Mouse (Mus musculus) cerebellum, adult 2 months (tissue): ENCODE results near the gene Add1. TPM values are rescaled to one million over a fixed set of nuclear protein-coding genes. Genes with fewer than 3 reads are reported as not detected.

Experiments used
- DNase-seq, 2 experiments: peaks; one replicate each; pipeline ENCODE4 v3.0.0; 2021
- H3K27ac ChIP-seq: fragments of 200-500 bp; 2 replicates; pipeline ENCODE4 v1.5.1; 2012; ENCODE audit warnings: low read length, control low read depth, inconsistent platforms; ENCODE audit not compliant: insufficient read depth
- H3K27me3 ChIP-seq: fragments of 200-500 bp; 2 replicates; pipeline ENCODE4 v1.6.1; 2012; ENCODE audit warnings: inconsistent platforms, mild to moderate bottlenecking, low read length, moderate library complexity; ENCODE audit not compliant: control insufficient read depth, insufficient read depth
- H3K4me1 ChIP-seq: fragments of 200-500 bp; 2 replicates; pipeline ENCODE4 v1.6.1; 2011; ENCODE audit warnings: low read length; ENCODE audit not compliant: control insufficient read depth, insufficient read depth
- H3K4me3 ChIP-seq: fragments of 200-500 bp; replicated peaks from 2 replicates; pipeline ENCODE3; 2011; ENCODE audit warnings: mild to moderate bottlenecking, low read depth, low read length, control low read depth; ENCODE audit not compliant: insufficient read depth
- CTCF ChIP-seq: fragments of 200-500 bp; IDR thresholded peaks from 2 replicates; pipeline ENCODE4 v1.5.1; 2011; ENCODE audit warnings: low read depth, mild to moderate bottlenecking, control low read depth, low read length, moderate library complexity, borderline replicate concordance; ENCODE audit not compliant: insufficient read depth
- POLR2A ChIP-seq: fragments of 200-500 bp; IDR thresholded peaks from 2 replicates; pipeline ENCODE4 v1.6.1; 2011; ENCODE audit warnings: low read length, control low read depth, borderline replicate concordance; ENCODE audit not compliant: insufficient read depth
- WGBS: fragments of 180-500 bp; shearing (Covaris S2); methylation state at CpG from one replicate; pipeline ENCODE4 v1.1.7; 2018; 5-methylcytosine and 5-hydroxymethylcytosine counted together
- polyA plus RNA-seq: library from polyadenylated mRNA; depleted of rRNA; stranded (reverse); fragments of >200 nt; gene quantifications from 2 replicates; pipeline ENCODE4 v1.2.3, GENCODE M21; 2012

Add1 gene
- polyA plus RNA-seq, 1 experiment, result 315 TPM

GRCm38 (mm10) chr5:34530687-34531086 is 42.8 kb upstream of the Add1 start:
- DNase-seq, result no peak
- 0 out of 2 replicates have a peak, but pooled peaks cover 4% of the 10 kb centered on the region for H3K4me1 ChIP-seq
- no peak for TF ChIP-seq POLR2A
- no peak for TF ChIP-seq CTCF
- no peaks in the 10 kb centered on the region for H3K27me3 ChIP-seq
- WGBS, result 41% methylated on average over 4 of the region's 4 CpGs
- no peak overlapping the region for H3K4me3 ChIP-seq
- H3K27ac ChIP-seq, result no peak overlapping the region

- WGBS, result 82% methylated on average over 5 of the region's 5 CpGs
- H3K27me3 ChIP-seq, result no peaks in the 10 kb centered on the region
- DNase-seq, result no peak
- 0 out of 2 replicates have a peak, but pooled peaks cover 4% of the 10 kb centered on the region for H3K4me1 ChIP-seq
- H3K27ac ChIP-seq, result no peak overlapping the region
- H3K4me3 ChIP-seq, result no peak overlapping the region
- no peak for TF ChIP-seq CTCF
- TF ChIP-seq POLR2A, result no peak
These were observed 40.4 kb upstream of the Add1 start for GRCm38 (mm10) chr5:34533066-34533465.

- no peaks in the 10 kb centered on the region for H3K27me3 ChIP-seq
- TF ChIP-seq POLR2A (no peak), CTCF (no peak)
- H3K4me1 ChIP-seq, result 0 out of 2 replicates have a peak, but pooled peaks cover 4% of the 10 kb centered on the region
- H3K4me3 ChIP-seq, result no peak overlapping the region
- 63% methylated on average over 3 of the region's 3 CpGs for WGBS
- peak in 1 of 2 experiments; percentile 29 for DNase-seq
- H3K27ac ChIP-seq, result no peak overlapping the region
These were observed 39.6 kb upstream of the Add1 start for GRCm38 (mm10) chr5:34533820-34534219.

- no peak overlapping the region for H3K4me3 ChIP-seq
- 0 out of 2 replicates have a peak, but pooled peaks cover 4% of the 10 kb centered on the region for H3K4me1 ChIP-seq
- H3K27ac ChIP-seq, result no peak overlapping the region
- 39% methylated on average over 5 of the region's 5 CpGs for WGBS
- no peaks in the 10 kb centered on the region for H3K27me3 ChIP-seq
- no peak for DNase-seq
- TF ChIP-seq CTCF, result no peak
- TF ChIP-seq POLR2A, result no peak
These were observed 38.5 kb upstream of the Add1 start for GRCm38 (mm10) chr5:34534776-34535581.

- Histone ChIP-seq H3K27me3 (no peaks in the 10 kb centered on the region), H3K4me3 (no peak overlapping the region), H3K27ac (no peak overlapping the region), H3K4me1 (0 out of 2 replicates have a peak, but pooled peaks cover 4% of the 10 kb centered on the region)
- TF ChIP-seq POLR2A, result no peak
- TF ChIP-seq CTCF, result no peak
- WGBS, result 90% methylated on average over 7 of the region's 7 CpGs
- DNase-seq, result no peak
These were observed 37.6 kb upstream of the Add1 start for GRCm38 (mm10) chr5:34535831-34536230.

GRCm38 (mm10) chr5:34538079-34538478 is 35.4 kb upstream of the Add1 start:
- Histone ChIP-seq H3K27ac (no peak overlapping the region), H3K4me3 (no peak overlapping the region), H3K4me1 (0 out of 2 replicates have a peak, but pooled peaks cover 4% of the 10 kb centered on the region), H3K27me3 (no peaks in the 10 kb centered on the region)
- TF ChIP-seq CTCF (no peak), POLR2A (no peak)
- 66% methylated on average over 7 of the region's 7 CpGs for WGBS
- no peak for DNase-seq

- Histone ChIP-seq H3K4me3 (no peak overlapping the region), H3K27me3 (no peaks in the 10 kb centered on the region), H3K27ac (no peak overlapping the region), H3K4me1 (0 out of 2 replicates have a peak, but pooled peaks cover 4% of the 10 kb centered on the region)
- WGBS, result 37% methylated on average over 5 of the region's 5 CpGs
- TF ChIP-seq POLR2A (no peak), CTCF (no peak)
- DNase-seq, result no peak
These were observed 34.9 kb upstream of the Add1 start for GRCm38 (mm10) chr5:34538527-34538926.

GRCm38 (mm10) chr5:34539121-34539520 is 34.3 kb upstream of the Add1 start:
- DNase-seq, result no peak
- Histone ChIP-seq H3K4me1 (0 out of 2 replicates have a peak, but pooled peaks cover 4% of the 10 kb centered on the region), H3K27ac (no peak overlapping the region), H3K4me3 (no peak overlapping the region), H3K27me3 (no peaks in the 10 kb centered on the region)
- WGBS, result 93% methylated on average over 2 of the region's 2 CpGs
- no peak for TF ChIP-seq CTCF
- TF ChIP-seq POLR2A, result no peak
